Mouse (Mus musculus): ENCODE measurements around the gene Best1.

- TF ChIP-seq CTCF (IDR thresholded peaks at IDR 0.05; ENCODE audit: control insufficient read depth, insufficient read depth, insufficient read length) (no peak), MAX (IDR thresholded peaks at IDR 0.05) (no peak), CEBPB (IDR thresholded peaks at IDR 0.05; ENCODE audit: low read depth) (no peak), USF1 (IDR thresholded peaks at IDR 0.05; ENCODE audit: low read depth) (no peak), MYOD1 (IDR thresholded peaks at IDR 0.05; ENCODE audit: control insufficient read depth, insufficient read length, low read depth) (no peak), MYOG (IDR thresholded peaks at IDR 0.05; ENCODE audit: control insufficient read depth, extremely low read depth, insufficient read length) (no peak), FOSL1 (IDR thresholded peaks at IDR 0.05; ENCODE audit: insufficient read depth, low read length, poor library complexity, severe bottlenecking) (no peak)
Measured at GRCm38 (mm10) chr19:9952912-9953311, 48.5 kb downstream of the Best1 start.

Measured in C2C12 (cell line).